Mouse (Mus musculus) frontal cortex, postnatal 25 days (tissue): ENCODE data around the gene Fmo4.
A peak's percentile ranks its signal among the peaks of the same experiment; 100 is the strongest.

Experiments
- DNase-seq, 2 experiments: peaks; one replicate each; pipeline ENCODE4 v3.0.0; 2022; ENCODE audit warnings: low spot score in 2 of 2

Gene Fmo4

GRCm38 (mm10) chr1:162813836-162814156 lies at the start of gene Fmo4:
Fmo4 (minus strand) TSS chr1:162813972.
- DNase-seq, result peak in 1 of 2 experiments; percentile 6

- no peak for DNase-seq
These were observed 48.6 kb upstream of the Fmo4 start for GRCm38 (mm10) chr1:162862328-162862727.

GRCm38 (mm10) chr1:162859996-162860605 lies 46.3 kb upstream of the Fmo4 start:
- DNase-seq, result no peak

GRCm38 (mm10) chr1:162859545-162859976 lies 45.8 kb upstream of the Fmo4 start:
- DNase-seq, result no peak

- DNase-seq, result no peak
These were observed 45.0 kb upstream of the Fmo4 start for GRCm38 (mm10) chr1:162858748-162859130.

- DNase-seq, result no peak
These were observed 44.3 kb upstream of the Fmo4 start for GRCm38 (mm10) chr1:162857766-162858747.

GRCm38 (mm10) chr1:162853812-162854482 lies 40.2 kb upstream of the Fmo4 start:
- DNase-seq, result no peak

GRCm38 (mm10) chr1:162847554-162847953 lies 33.8 kb upstream of the Fmo4 start:
- no peak for DNase-seq

GRCm38 (mm10) chr1:162840211-162840610 lies 26.4 kb upstream of the Fmo4 start:
- no peak for DNase-seq

- no peak for DNase-seq
These were observed 25.2 kb upstream of the Fmo4 start for GRCm38 (mm10) chr1:162838976-162839375.

GRCm38 (mm10) chr1:162834342-162834741 lies 20.6 kb upstream of the Fmo4 start:
- DNase-seq, result no peak

- no peak for DNase-seq
These were observed 18.8 kb upstream of the Fmo4 start for GRCm38 (mm10) chr1:162832574-162832953.

GRCm38 (mm10) chr1:162831838-162832573 lies 18.2 kb upstream of the Fmo4 start:
- no peak for DNase-seq

- no peak for DNase-seq
These were observed 5.5 kb upstream of the Fmo4 start for GRCm38 (mm10) chr1:162819280-162819679.

- DNase-seq, result no peak
These were observed 1.8 kb upstream of the Fmo4 start for GRCm38 (mm10) chr1:162815381-162816127.

- no peak for DNase-seq
These were observed 1.2 kb upstream of the Fmo4 start for GRCm38 (mm10) chr1:162814932-162815331.

GRCm38 (mm10) chr1:162813143-162813835 lies 483 bp downstream of the Fmo4 start:
- no peak for DNase-seq

GRCm38 (mm10) chr1:162808541-162808940 lies 5.2 kb downstream of the Fmo4 start:
- DNase-seq, result no peak

- DNase-seq, result no peak
These were observed 6.3 kb downstream of the Fmo4 start for GRCm38 (mm10) chr1:162807441-162807840.

- no peak for DNase-seq
These were observed 8.8 kb downstream of the Fmo4 start for GRCm38 (mm10) chr1:162805011-162805410.
